Comparison of ENCODE assay signal across 13 mouse cellular contexts in genomic region chr8:7309239-7309638, GRCm38 (mm10).
"Had no signal": no experiment of that assay in that cellular context is flagged by ENCODE, and none has a peak within 500 bp of the region (broad histone marks: within the 10 kb centered on the region; RNA-seq: fewer than 3 reads in every experiment).

No protein-coding gene starts in this region.

- H3K36me3 ChIP-seq: kidney, embryonic 15.5 days; limb, embryonic 15.5 days; liver, embryonic 12.5 days; lung, embryonic 15.5 days; midbrain, embryonic 13.5 days; neural tube, embryonic 12.5 days had no signal

- H3K9me3 ChIP-seq: kidney, embryonic 15.5 days; limb, embryonic 15.5 days; liver, embryonic 12.5 days; lung, embryonic 15.5 days; midbrain, embryonic 13.5 days; neural tube, embryonic 12.5 days had no signal

- H3K4me3 ChIP-seq: kidney, embryonic 15.5 days; limb, embryonic 15.5 days; liver, embryonic 12.5 days; lung, embryonic 15.5 days; midbrain, embryonic 13.5 days; neural tube, embryonic 12.5 days had no signal

- H3K27ac ChIP-seq: kidney, embryonic 15.5 days; limb, embryonic 15.5 days; liver, embryonic 12.5 days; lung, embryonic 15.5 days; macrophage; midbrain, embryonic 13.5 days; neural tube, embryonic 12.5 days had no signal

- H3K4me2 ChIP-seq: kidney, embryonic 15.5 days; limb, embryonic 15.5 days; liver, embryonic 12.5 days; lung, embryonic 15.5 days; midbrain, embryonic 13.5 days; neural tube, embryonic 12.5 days had no signal

- ATAC-seq: liver, embryonic 12.5 days; midbrain, embryonic 13.5 days had no signal

- H3K27me3 ChIP-seq: kidney, embryonic 15.5 days; limb, embryonic 15.5 days; liver, embryonic 12.5 days; lung, embryonic 15.5 days; midbrain, embryonic 13.5 days; neural tube, embryonic 12.5 days had no signal

- DNase-seq: kidney, adult 2 months; kidney, postnatal 14 days; left cerebral cortex, postnatal 4 days; lung, postnatal 14 days; right cerebral cortex, postnatal 14 days; thymus, postnatal 4 days had no signal

- H3K9ac ChIP-seq: kidney, embryonic 15.5 days; limb, embryonic 15.5 days; liver, embryonic 12.5 days; lung, embryonic 15.5 days; midbrain, embryonic 13.5 days; neural tube, embryonic 12.5 days had no signal

- H3K4me1 ChIP-seq: kidney, embryonic 15.5 days; limb, embryonic 15.5 days; liver, embryonic 12.5 days; lung, embryonic 15.5 days; midbrain, embryonic 13.5 days; neural tube, embryonic 12.5 days had no signal
